Mouse (Mus musculus) kidney, postnatal 4 days (tissue): ENCODE results near the gene Hist1h1b.

Source experiments
- DNase-seq, 2 experiments: peaks; one replicate each; pipeline ENCODE4 v3.0.0; 2021; ENCODE audit warnings: mixed read lengths in 2 of 2

Gene Hist1h1b

DNA sequence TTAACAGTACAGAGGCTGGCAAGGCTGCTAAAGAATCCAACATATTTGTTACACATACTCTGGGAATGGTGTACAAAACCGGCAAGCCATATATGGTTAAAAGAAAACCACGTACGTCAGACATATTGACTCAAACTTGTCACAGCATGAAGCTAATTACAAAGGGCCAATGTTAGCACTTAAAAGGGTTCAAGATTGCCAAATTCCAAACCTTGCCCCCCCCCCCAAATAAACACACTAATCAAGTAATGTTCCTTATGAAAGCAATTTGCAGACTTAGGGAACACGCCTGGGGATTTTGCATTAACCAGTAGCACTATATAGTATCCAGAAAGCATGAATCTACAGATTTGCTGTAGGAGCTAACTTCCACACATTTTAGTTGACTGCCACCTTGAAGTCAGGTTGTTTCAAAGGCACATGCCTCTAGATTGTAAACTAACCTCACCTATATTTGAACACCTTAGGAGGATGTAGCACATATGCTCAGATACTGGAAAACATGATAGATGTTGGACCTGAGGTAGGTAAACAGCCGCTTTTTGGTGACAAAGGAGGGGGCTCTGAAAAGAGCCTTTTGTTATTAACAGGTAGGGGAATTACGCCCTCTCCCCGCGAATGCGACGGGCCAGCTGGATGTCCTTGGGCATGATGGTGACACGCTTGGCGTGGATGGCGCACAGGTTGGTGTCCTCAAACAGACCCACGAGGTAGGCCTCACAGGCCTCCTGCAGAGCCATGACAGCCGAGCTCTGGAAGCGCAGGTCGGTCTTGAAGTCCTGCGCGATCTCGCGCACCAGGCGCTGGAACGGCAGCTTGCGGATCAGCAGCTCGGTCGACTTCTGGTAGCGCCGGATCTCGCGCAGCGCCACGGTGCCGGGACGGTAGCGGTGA is 2.2 kb upstream of the Hist1h1b start:
- peak; percentile 20 to 38 for DNase-seq

DNA sequence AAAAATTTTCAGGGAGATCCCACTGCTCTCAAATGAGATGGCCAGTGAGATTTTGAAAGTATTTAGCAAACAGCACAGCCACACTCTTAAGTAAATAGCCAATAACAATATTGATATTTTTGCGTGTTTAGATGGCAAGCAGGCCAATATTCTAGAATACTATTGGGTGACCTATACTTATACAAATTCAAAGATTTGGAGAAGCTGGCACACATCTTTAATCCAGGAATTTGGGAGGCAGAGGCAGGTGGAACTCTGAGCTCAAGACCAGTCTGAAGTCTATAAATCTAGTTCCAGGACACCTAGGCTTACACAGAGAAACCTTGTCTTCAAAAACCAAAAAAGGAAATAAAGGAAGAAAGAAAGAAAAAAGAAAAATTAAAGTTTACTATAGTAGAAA is 1.2 kb upstream of the Hist1h1b start:
- no peak for DNase-seq

GRCm38 (mm10) chr13:21781021-21781555 is 663 bp upstream of the Hist1h1b start:
- DNase-seq = no peak

- peak; percentile 71 to 83 for DNase-seq
These were observed 1.3 kb downstream of the Hist1h1b start for GRCm38 (mm10) chr13:21778814-21779766.

- DNase-seq = no peak
These were observed 24.7 kb downstream of the Hist1h1b start for GRCm38 (mm10) chr13:21755707-21756106.

DNA sequence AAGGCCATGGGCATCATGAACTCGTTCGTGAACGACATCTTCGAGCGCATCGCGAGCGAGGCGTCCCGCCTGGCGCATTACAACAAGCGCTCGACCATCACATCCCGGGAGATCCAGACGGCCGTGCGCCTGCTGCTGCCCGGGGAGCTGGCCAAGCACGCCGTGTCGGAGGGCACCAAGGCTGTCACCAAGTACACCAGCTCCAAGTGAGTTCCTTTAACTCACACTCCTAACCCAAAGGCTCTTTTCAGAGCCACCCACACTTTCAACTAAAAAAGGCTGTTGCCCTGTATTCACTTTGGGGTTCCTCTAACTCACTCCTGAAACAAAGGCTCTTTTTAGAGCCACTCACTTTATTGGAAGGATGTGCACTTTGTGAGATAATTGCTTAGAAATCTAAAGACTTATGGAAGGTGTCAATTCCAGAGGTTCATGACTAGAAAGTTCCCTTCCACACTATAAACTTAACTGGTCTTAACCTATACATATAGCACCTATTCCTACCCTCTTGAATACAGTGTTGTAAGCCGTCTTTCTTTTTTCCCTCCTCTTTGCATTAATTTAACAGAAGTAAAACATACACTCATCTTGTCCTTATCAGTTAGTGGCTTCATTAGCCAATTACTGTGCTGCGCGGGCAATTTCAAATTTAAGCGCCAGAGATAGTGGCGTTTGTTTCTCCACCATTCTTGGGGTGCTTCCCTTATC is 26.0 kb downstream of the Hist1h1b start:
- DNase-seq = peak; percentile 63 to 67

GRCm38 (mm10) chr13:21753524-21754285 is 26.7 kb downstream of the Hist1h1b start, which contains the start of the genes Hist1h2ak and Hist1h2bn:
TSS of gene Hist1h2ak (minus strand) at chr13:21753827.
TSS of gene Hist1h2bn (plus strand) at chr13:21754123.
- DNase-seq = peak; percentile 54 to 76

DNA sequence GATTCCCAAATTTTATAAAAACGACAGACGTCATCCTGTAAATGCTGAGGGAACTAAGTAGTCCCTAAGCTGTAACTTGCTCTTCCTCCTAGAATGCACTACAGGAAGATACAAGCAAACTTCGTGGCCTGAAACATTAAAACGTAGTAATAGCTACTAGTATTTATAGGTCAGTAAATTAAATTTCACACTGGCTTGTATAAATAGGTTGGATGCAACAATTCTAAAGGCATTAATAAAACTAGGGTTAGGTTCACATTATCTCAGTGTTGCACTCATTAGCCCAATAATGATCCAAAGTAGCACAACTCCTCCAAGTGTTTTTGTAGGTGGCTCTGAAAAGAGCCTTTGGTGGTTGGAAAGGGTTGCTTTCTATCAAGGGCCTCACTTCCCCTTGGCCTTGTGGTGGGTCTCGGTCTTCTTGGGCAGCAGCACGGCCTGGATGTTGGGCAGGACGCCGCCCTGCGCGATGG is 27.3 kb downstream of the Hist1h1b start:
- no peak for DNase-seq

DNA sequence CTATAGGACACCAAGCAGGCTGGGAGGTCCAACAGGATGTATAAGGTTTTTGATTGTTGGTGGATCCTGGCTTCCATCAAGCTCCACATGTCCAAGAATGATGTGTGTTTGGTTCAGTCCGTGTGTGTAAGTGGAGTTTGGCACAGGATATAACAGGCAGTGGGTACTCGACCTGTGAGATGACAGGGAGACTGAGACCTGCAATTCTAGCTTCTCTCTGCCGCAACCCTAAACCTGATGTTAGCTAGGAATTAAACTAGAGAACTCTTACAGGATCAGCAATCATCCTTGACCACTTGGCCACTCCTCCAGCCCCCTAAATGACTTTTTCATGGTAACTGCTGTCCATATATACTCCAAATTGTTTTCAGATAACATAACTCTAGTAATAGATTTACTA is 28.1 kb downstream of the Hist1h1b start:
- no peak for DNase-seq

GRCm38 (mm10) chr13:21751827-21752226 is 28.6 kb downstream of the Hist1h1b start:
- DNase-seq = no peak

DNA sequence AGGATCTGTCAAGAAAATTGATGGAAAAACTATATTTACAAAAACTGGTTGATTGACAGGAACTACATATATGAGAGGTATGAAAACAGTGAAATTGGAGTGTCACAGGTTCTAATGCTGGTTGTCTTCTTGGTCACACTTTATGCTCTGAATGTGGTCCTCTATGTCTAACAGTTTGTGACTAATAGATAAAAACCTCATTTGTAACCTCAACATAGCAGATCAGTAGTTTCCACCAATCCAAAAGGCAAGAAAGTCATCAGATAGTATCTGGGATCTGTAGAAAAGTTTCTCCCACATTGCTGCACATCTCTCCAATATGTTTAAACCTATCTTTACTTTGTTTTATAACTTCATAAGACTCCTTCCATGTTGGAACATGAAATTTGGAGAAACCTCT is 29.0 kb downstream of the Hist1h1b start:
- DNase-seq = no peak

- DNase-seq = peak; percentile 96
These were observed 30.0 kb downstream of the Hist1h1b start, which contains the start of gene Hist1h4k for GRCm38 (mm10) chr13:21750159-21751017. TSS of gene Hist1h4k (minus strand) at chr13:21750505.

GRCm38 (mm10) chr13:21749387-21750158 is 30.9 kb downstream of the Hist1h1b start:
- peak in 1 of 2 experiments; percentile 4 for DNase-seq

DNA sequence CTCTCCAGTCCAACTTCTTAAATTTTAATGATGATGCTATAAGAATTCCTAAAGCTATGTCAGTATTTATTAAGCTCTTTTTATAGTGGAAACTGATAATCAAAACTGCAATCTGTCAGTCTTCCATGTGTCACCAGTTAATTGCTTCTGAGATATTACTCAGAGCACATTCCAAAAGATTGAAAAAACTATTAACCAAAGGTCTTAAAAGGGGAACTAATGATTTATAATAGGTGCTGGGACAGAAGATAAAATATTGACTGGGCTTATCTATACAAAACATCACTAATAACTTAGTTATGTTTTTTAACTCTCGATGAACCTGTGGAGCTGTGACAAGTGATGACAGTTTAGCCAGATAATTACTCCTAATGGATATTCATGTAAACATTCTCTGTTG is 35.4 kb downstream of the Hist1h1b start:
- no peak for DNase-seq

- DNase-seq = peak; percentile 89 to 92
These were observed 45.3 kb downstream of the Hist1h1b start, which contains the start of gene Hist1h4j for GRCm38 (mm10) chr13:21734906-21735767. TSS of gene Hist1h4j (plus strand) at chr13:21735064.

GRCm38 (mm10) chr13:21734010-21734905 is 46.2 kb downstream of the Hist1h1b start:
- DNase-seq = peak; percentile 76 to 85

DNA sequence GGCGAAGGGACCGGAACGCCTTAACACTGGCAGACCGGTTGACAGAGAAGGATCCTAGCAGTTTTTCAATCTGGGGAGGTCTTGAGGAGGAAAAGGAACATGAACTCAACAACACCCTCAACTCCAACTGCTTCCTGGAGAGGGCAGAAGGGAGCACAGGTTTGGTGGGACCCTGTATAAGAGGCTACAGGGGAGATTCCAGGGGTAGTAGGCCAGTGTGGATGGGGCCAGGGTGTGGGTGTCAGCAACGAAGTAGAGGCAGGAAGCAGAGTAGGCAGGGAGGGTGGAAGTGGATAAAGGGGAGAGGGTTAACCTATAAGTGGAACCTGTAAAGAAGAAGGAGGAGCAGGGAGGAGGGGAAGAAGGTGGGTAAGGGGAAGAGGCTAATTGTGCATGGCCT is 47.0 kb downstream of the Hist1h1b start:
- DNase-seq = peak; percentile 32 to 49
